Mouse (Mus musculus) G1E (cell line): ENCODE results near the gene Hoxa1. TPM values are rescaled to one million over a fixed set of nuclear protein-coding genes. Genes with fewer than 3 reads are reported as not detected.

Source experiments
- ATAC-seq: 2 replicates; pipeline ENCODE4 v1.8.0; 2016; ENCODE audit warnings: mild to moderate bottlenecking; ENCODE audit not compliant: insufficient number of reproducible peaks, poor library complexity, low FRiP score, severe bottlenecking; ENCODE audit errors: extremely low read depth
- DNase-seq: peaks from one replicate; pipeline ENCODE4 v3.0.0; 2012; ENCODE audit warnings: low spot score
- H3K27me3 ChIP-seq: 2 replicates; pipeline ENCODE4 v1.6.1; 2012; ENCODE audit warnings: mild to moderate bottlenecking, low read length, inconsistent platforms; ENCODE audit not compliant: insufficient read depth
- H3K36me3 ChIP-seq: replicated peaks from 2 replicates; pipeline ENCODE3; 2012; ENCODE audit warnings: mild to moderate bottlenecking, inconsistent platforms
- H3K4me1 ChIP-seq: 2 replicates; pipeline ENCODE4 v1.6.1; 2012; ENCODE audit warnings: low read depth, low read length, inconsistent platforms, mixed read lengths; ENCODE audit not compliant: insufficient read depth
- H3K4me3 ChIP-seq: 2 replicates; pipeline ENCODE4 v1.5.1; 2012; ENCODE audit warnings: low read depth, mild to moderate bottlenecking, inconsistent platforms, low read length, moderate library complexity, mixed read lengths
- H3K9me3 ChIP-seq: replicated peaks from 2 replicates; pipeline ENCODE4 v1.6.1; 2012; ENCODE audit warnings: inconsistent platforms
- CTCF ChIP-seq: IDR thresholded peaks from 2 replicates; pipeline ENCODE4 v1.5.1; 2012; ENCODE audit warnings: low read depth, low read length, inconsistent platforms, mixed read lengths
- GATA1 ChIP-seq: IDR thresholded peaks from 2 replicates; pipeline ENCODE4 v1.6.1; 2012; ENCODE audit warnings: borderline replicate concordance, low read length, inconsistent platforms, mixed read lengths
- GATA2 ChIP-seq: IDR thresholded peaks from 2 replicates; pipeline ENCODE4 v1.6.1; 2012; ENCODE audit warnings: low read depth, low read length, inconsistent platforms, borderline replicate concordance
- POLR2AphosphoS5 ChIP-seq: IDR thresholded peaks from 2 replicates; pipeline ENCODE4 v1.6.1; 2012; ENCODE audit warnings: low read depth, low read length, inconsistent platforms; ENCODE audit not compliant: insufficient replicate concordance
- TAL1 ChIP-seq: conservative IDR thresholded peaks from 2 replicates; pipeline ENCODE4 v1.6.1; 2012; ENCODE audit warnings: low read depth, low read length, inconsistent platforms, mixed read lengths
- polyA plus RNA-seq: library from polyadenylated mRNA; stranded (reverse); fragments of >175 nt; gene quantifications from 2 replicates; pipeline ENCODE4 v1.2.3, GENCODE M21; 2012
- total RNA-seq, 2 experiments: library from RNA; stranded (forward) in 1 of 2; stranded (reverse) in 1 of 2; fragments of 200-1000 nt in 1 of 2; fragments of >200 nt in 1 of 2; fragmentation: Nextera tagmentation in 1 of 2; gene quantifications; 2 replicates each; pipeline ENCODE4 v1.2.3; 2014 to 2017

The Hoxa1 gene
- total and polyA plus RNA-seq, 3 experiments = 0.22 TPM; not detected in 2

- TF ChIP-seq POLR2AphosphoS5 (no peak), GATA2 (no peak), TAL1 (no peak), GATA1 (no peak), CTCF (no peak)
- no peaks in the 10 kb centered on the region for H3K36me3 ChIP-seq
- no peak overlapping the region for H3K4me3 ChIP-seq
- H3K4me1 ChIP-seq = no peaks in the 10 kb centered on the region
- ATAC-seq = no peak
- DNase-seq = no peak
- no peaks in the 10 kb centered on the region for H3K9me3 ChIP-seq
- peaks cover 12% of the 10 kb centered on the region for H3K27me3 ChIP-seq
Observed at GRCm38 (mm10) chr6:52152226-52153193, 5.6 kb downstream of the Hoxa1 start.

- no peaks in the 10 kb centered on the region for H3K36me3 ChIP-seq
- peaks cover 9% of the 10 kb centered on the region for H3K27me3 ChIP-seq
- ATAC-seq (no peak), DNase-seq (no peak)
- H3K4me3 ChIP-seq = no peak overlapping the region
- H3K4me1 ChIP-seq = no peaks in the 10 kb centered on the region
- no peak for TF ChIP-seq CTCF
- no peak for TF ChIP-seq TAL1
- no peak for TF ChIP-seq GATA2
- TF ChIP-seq POLR2AphosphoS5 = no peak
- no peak for TF ChIP-seq GATA1
- no peaks in the 10 kb centered on the region for H3K9me3 ChIP-seq
Observed at GRCm38 (mm10) chr6:52151571-52151970, 6.5 kb downstream of the Hoxa1 start.

GRCm38 (mm10) chr6:52150401-52150966 lies 7.6 kb downstream of the Hoxa1 start:
- H3K36me3 ChIP-seq = no peaks in the 10 kb centered on the region
- no peak for ATAC-seq
- no peaks in the 10 kb centered on the region for H3K9me3 ChIP-seq
- peaks cover 9% of the 10 kb centered on the region for H3K27me3 ChIP-seq
- DNase-seq = no peak
- no peak overlapping the region for H3K4me3 ChIP-seq
- H3K4me1 ChIP-seq = no peaks in the 10 kb centered on the region
- TF ChIP-seq GATA1 = no peak
- TF ChIP-seq GATA2 = no peak
- TF ChIP-seq TAL1 = no peak
- TF ChIP-seq CTCF = no peak
- TF ChIP-seq POLR2AphosphoS5 = no peak

- H3K36me3 ChIP-seq = no peaks in the 10 kb centered on the region
- no peak for ATAC-seq
- H3K9me3 ChIP-seq = no peaks in the 10 kb centered on the region
Observed at GRCm38 (mm10) chr6:52139115-52139514, 19.0 kb downstream of the Hoxa1 start.

GRCm38 (mm10) chr6:52138576-52138975 lies 19.5 kb downstream of the Hoxa1 start:
- DNase-seq (no peak), ATAC-seq (no peak)
- no peaks in the 10 kb centered on the region for H3K36me3 ChIP-seq
- H3K9me3 ChIP-seq = no peaks in the 10 kb centered on the region
- no peak overlapping the region for H3K4me3 ChIP-seq
- no peaks in the 10 kb centered on the region for H3K27me3 ChIP-seq
- TF ChIP-seq POLR2AphosphoS5 (no peak), GATA1 (no peak), TAL1 (no peak), CTCF (no peak), GATA2 (no peak)
- no peaks in the 10 kb centered on the region for H3K4me1 ChIP-seq

More at GRCm38 (mm10) chr6:52139115-52139514, 19.0 kb downstream of the Hoxa1 start:
- no peak overlapping the region for H3K4me3 ChIP-seq
- TF ChIP-seq POLR2AphosphoS5 (no peak), CTCF (no peak), GATA1 (no peak), GATA2 (no peak), TAL1 (no peak)
- no peaks in the 10 kb centered on the region for H3K27me3 ChIP-seq
- H3K4me1 ChIP-seq = no peaks in the 10 kb centered on the region
- no peak for DNase-seq

DNA sequence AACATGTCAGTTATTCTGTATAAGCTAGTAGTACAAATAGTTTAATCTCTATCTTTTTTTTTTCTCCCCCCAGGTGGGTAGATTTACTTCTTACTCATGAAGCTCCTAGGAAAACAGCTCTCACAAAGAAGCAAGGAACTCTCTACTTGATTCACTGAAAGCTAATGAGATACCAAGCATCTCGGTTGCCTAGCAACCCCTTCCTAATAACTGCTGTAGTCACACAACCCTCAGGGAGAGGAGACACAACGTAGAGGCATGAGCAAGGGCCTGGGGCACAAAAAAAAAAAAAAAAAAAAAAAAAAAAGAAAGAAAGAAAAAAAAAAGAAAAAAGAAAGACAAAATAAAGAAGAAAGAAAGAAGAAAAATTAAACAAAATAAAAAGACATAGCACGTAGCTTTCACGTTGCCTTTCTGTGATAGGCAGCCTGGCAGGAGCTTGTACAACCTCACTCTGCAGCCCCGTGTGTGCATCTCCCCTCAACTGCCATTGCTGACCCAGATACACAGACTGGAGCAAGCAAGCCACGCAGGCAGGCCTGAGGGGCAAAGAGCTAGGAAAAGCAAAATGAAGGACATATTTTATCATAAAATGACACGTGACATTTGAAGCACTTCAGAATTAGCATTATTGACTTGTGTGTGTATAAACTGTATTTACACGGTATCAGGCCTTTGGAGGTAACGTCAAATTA lies 20.1 kb downstream of the Hoxa1 start:
- TF ChIP-seq GATA2 = no peak
- no peak for TF ChIP-seq POLR2AphosphoS5
- TF ChIP-seq TAL1 = no peak
- TF ChIP-seq GATA1 = no peak
- no peak for TF ChIP-seq CTCF
- ATAC-seq = no peak

More for the DNA sequence above, 20.1 kb downstream of the Hoxa1 start:
- no peaks in the 10 kb centered on the region for H3K36me3 ChIP-seq
- H3K9me3 ChIP-seq = no peaks in the 10 kb centered on the region
- DNase-seq = no peak
- H3K27me3 ChIP-seq = no peaks in the 10 kb centered on the region
- no peaks in the 10 kb centered on the region for H3K4me1 ChIP-seq
- H3K4me3 ChIP-seq = no peak overlapping the region
